In the genomic region with DNA sequence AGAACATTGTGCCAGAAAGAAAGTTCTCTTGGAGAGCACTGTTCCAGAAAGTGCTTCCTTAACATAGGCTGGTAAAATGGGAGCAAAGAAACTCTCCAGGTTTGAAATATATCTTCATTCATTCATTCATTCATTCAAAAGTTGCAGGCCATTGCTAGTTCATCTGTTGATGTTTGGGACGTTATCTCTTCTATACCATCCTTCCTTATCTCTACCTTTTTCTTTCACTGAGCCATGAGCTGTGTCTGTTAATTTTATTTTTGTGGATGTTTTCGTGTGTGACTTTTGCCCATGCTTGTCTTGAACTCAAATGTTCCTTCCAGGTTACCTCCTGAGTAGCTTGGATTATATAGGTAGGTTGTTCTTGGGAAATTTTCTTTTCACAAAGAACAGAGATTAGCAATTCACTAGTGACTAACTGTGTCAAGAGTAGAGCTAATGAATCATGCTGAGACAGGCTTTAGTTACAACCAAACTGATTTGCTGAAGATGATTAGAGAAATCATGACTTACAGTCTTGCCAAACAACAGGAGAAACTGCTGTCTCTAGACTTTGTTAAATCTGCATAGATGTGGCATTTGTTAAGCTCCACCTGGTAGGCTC, we compare ENCODE assay signal across 14 mouse cellular contexts.
"Had no signal": no experiment of that assay in that cellular context is flagged by ENCODE, and none has a peak within 500 bp of the region (broad histone marks: within the 10 kb centered on the region; RNA-seq: fewer than 3 reads in every experiment).

No protein-coding gene starts in this region.

- ATAC-seq: inflammation-experienced regulatory T-cells, adult 6 months; intestine, postnatal 0 days; midbrain, embryonic 15.5 days had no signal

- H3K9me3 ChIP-seq: limb, embryonic 13.5 days; midbrain, embryonic 10.5 days; midbrain, embryonic 15.5 days; neural tube, embryonic 12.5 days had no signal

- H3K4me3 ChIP-seq: layer of hippocampus, adult 2 months; limb, embryonic 13.5 days; midbrain, embryonic 10.5 days; midbrain, embryonic 15.5 days; neural tube, embryonic 12.5 days had no signal

- H3K27me3 ChIP-seq: limb, embryonic 13.5 days; midbrain, embryonic 15.5 days; neural tube, embryonic 12.5 days had no signal

- H3K9ac ChIP-seq: limb, embryonic 13.5 days; midbrain, embryonic 15.5 days; neural tube, embryonic 12.5 days had no signal

- H3K4me2 ChIP-seq: limb, embryonic 13.5 days; midbrain, embryonic 15.5 days; neural tube, embryonic 12.5 days had no signal

- DNase-seq: kidney, adult 9 months; kidney, postnatal 36 days; left cerebral cortex, postnatal 4 days; lung, adult 18-20 months; thymus, adult 18-20 months; thymus, postnatal 14 days had no signal

- H3K27ac ChIP-seq: kidney, postnatal 0 days; layer of hippocampus, adult 2 months; limb, embryonic 13.5 days; midbrain, embryonic 10.5 days; midbrain, embryonic 15.5 days; neural tube, embryonic 12.5 days had no signal
